Mouse (Mus musculus): ENCODE measurements around the gene Slc30a2.
"Not testable (repeated sequence)": the region's sequence is repeated elsewhere in the genome, so short reads cannot be mapped to it uniquely, and the experiment has no call there.

The Slc30a2 gene

GRCm38 (mm10) chr4:134359649-134360048 lies 16.7 kb downstream of the Slc30a2 start:
- in situ Hi-C loops (cut with MboI), result no loop called here

DNA sequence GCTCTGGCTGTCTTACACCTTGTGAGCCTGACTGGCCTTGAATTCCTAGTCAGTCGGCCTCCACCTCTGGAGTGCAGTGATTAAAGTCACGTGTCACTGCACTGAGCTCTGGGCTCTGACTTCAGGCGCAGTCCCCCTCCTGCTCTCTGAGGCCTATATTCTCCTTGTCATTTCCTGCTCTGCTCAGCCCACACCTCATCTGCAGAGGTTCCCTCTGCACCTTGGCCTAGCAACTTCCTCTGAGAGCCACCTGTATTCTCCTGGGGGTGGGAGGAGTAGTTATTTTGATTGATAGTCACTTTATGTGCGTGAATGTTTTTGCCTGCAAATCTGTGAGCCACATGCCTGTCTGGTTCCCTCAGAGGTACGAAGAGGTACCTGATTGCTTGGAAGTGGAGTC lies 18.2 kb downstream of the Slc30a2 start:
- in situ Hi-C loops (cut with MboI), result no loop called here

GRCm38 (mm10) chr4:134362124-134362523 lies 19.1 kb downstream of the Slc30a2 start:
- in situ Hi-C loops (cut with MboI), result no loop called here

DNA sequence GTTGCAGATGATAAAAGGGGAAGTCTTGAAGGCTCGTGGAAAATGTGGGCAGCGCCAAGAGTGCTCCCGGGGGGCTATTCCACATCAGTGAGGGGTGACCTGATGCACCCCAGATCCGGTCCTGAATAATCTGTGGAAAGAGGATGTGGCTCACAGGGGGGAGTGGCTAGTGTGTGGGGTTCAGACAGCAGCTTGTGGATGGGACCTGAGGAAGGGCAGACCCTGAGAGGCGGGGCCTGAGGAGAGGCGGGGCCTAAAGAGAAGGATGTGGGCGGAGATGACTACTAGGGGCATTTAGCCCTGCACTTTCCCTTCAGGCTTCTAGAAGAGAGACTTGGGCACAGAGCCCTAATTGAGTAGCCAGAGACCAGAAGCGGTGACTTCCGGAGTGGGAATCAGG lies 19.6 kb downstream of the Slc30a2 start:
- in situ Hi-C loops (cut with MboI), result no loop called here

DNA sequence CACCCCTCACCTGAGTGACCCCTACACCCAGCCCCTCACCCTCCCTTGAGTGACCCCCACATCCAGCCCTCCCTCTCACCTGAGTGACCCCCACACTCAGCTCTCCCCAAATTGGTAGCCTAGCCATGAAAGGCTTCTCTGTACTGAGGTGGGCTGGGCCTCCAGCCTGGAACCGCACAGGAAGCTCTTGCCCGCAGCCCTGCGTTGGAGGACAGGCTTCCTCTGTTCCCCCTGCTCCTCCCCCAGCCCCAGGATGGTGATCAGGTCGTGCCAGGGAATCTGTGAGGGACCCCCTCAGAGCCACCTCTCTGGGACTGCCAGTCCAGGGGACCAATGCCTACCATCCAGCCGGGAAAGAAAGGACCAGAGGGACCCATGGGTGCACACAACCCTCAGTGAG lies 22.3 kb downstream of the Slc30a2 start:
- in situ Hi-C loops (cut with MboI), result no loop called here

DNA sequence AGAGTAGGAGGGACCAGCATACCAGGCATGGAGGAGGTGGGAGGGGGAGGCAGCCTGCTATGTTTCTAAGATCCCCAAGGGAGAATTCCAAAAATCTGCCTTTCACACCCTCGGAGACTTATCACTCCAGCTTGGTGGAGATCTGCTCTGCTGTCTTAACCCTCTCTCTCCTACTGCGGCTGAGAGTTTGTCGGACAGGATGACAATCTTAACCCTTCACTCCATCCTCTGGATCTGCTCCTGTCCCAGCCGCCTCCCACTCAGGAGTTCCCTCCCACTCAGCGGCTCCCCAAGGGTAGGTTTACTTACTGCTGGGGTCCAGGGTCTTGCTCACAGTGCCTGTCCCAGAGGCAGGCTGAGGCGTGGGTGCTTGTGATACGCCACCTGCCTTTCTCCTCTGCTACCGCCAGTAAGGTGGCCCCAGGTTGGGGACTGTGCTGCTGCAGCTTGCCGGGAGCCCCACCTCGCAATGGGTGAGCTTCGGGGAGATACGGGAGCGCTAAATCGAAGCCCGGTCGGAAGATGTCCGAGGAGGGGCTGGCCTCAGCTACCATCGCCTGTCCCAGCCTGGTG lies 27.8 kb downstream of the Slc30a2 start:
- in situ Hi-C loops (cut with MboI), result no loop called here

- in situ Hi-C loops (cut with MboI), result no loop called here
Measured at GRCm38 (mm10) chr4:134371316-134371855, 28.4 kb downstream of the Slc30a2 start.

- in situ Hi-C loops (cut with MboI), result no loop called here
Measured at GRCm38 (mm10) chr4:134372294-134372747, 29.3 kb downstream of the Slc30a2 start.

DNA sequence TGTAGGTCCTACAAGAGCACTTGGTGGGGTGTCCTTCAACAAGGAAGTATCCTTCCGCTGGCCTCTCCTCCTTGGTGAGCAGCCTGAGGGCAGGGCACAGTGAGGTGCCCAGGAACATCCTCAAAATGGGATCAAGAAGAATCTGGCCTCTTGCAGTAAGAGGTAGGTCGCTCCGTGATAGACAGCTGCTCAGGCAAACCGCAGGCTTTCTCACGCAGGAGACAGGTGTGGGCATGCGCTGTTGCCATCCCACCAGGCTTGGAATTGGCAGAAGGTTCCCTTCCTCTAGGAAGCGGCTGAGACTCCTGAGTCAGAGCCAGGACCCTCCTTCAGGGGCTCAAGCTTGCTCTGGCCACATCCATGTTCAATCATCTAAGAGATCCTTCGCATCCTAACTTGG lies 30.3 kb downstream of the Slc30a2 start:
- in situ Hi-C loops (cut with MboI), result no loop called here

- in situ Hi-C loops (cut with MboI), result no loop called here
Measured at GRCm38 (mm10) chr4:134374306-134374705, 31.3 kb downstream of the Slc30a2 start.

- in situ Hi-C loops (cut with MboI), result no loop called here
Measured at GRCm38 (mm10) chr4:134378089-134378615, 35.2 kb downstream of the Slc30a2 start.

DNA sequence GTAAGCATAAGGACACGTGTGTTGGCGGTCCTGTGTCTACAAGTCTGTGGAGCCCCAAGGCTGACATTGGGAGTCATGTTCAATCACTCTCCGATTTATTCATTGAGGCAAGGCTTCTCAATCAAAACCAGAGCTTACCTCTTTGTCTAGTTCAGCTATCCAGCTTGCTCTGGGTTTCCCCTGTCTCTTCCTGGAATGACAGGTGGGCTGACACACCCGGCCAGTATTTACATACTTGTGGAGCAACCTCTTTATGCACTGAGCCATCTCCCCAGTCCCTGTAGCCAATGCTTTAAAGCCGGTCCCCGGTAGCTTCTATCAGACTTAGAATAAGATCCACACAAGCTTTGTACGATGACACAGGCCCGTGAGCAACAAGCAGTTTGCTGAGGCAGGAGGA lies 36.5 kb downstream of the Slc30a2 start:
- in situ Hi-C loops (cut with MboI), result no loop called here

DNA sequence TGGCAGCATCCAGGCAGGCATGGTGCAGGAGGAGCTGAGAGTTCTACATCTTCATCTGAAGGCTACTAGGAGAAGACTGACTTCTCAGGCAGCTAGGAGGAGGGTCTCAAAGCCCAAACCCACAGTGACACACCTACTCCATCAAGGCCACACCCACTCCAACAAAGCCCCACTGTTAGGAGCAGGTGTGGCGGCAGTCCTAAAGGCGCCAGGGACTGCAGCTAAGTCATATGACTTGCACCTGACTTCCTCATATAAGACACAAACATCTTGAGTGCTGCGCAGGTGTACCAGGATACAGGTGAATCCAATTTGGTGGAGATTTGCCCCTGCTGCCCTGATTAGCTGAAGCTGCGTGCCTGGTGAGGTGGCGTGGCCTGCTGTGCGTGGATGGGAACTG lies 40.8 kb downstream of the Slc30a2 start, which contains the start of gene Extl1:
Gene Extl1 (minus strand): TSS at position 101 of the 400 bp plus-strand sequence.
- in situ Hi-C loops (cut with MboI), result not testable (repeated sequence)

DNA sequence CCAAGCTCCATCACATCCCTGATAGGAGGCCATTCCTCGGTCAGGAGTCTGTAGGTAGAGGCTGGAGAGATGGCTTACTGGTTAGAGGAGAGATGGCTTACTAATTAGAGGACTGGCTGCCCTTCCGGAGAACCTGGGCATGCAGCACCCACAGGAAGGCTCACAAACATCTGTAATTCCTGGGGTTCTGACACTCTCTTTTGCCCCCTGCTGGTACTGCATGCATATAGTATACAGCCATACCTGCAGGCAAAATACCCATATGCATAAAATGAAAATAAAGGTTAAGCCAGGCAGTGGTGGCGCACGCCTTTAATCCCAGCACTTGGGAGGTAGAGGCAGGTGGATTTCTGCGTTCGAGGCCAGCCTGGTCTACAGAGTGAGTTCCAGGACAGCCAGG lies 44.3 kb downstream of the Slc30a2 start:
- in situ Hi-C loops (cut with MboI), result no loop called here

DNA sequence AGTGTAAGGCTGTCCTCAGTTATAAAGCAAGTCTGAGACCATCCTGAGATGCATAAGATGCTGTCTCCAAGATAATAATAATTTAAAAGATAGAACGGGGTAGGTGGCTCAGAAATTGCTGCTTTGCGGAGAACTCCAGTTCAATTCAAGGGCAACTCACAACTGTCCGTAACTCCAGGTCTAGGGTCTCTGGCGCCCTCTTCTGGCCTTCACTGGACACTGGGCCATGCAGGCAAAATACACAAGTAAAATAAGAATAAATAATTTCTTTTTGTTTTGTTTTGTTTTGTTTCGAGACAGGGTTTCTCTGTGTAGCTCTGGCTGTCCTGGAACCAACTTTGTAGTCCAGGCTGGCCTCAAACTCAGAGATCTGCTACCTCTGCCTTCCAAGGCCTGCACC lies 45.4 kb downstream of the Slc30a2 start:
- in situ Hi-C loops (cut with MboI), result no loop called here

- in situ Hi-C loops (cut with MboI), result no loop called here
Measured at GRCm38 (mm10) chr4:134391636-134392035, 48.7 kb downstream of the Slc30a2 start.

GRCm38 (mm10) chr4:134392595-134392994 lies 49.6 kb downstream of the Slc30a2 start:
- in situ Hi-C loops (cut with MboI), result no loop called here

- in situ Hi-C loops (cut with MboI), result no loop called here
Measured at GRCm38 (mm10) chr4:134393026-134393425, 50.0 kb downstream of the Slc30a2 start.

DNA sequence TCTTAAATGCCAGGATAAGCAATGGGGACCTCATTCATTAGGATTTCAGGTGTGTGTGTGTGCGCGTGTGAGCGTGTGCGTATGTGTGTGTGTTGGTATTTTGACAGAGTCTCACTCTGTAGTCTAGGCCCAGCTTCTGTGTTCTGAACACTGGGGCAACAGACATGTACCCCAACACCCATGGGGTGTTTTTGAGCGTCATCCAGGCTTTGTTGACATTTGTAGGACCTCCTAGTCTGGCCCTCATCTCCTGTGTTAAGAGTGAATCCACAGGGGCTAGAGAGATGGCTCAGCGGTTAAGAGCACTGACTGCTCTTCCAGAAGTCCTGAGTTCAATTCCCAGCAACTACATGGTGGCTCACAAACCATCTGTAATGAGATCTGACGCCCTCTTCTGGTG lies 52.2 kb downstream of the Slc30a2 start:
- in situ Hi-C loops (cut with MboI), result loop anchor here (5.0 kb wide), 1 partner anchor 82 kb away; no protein-coding TSS in a partner anchor

DNA sequence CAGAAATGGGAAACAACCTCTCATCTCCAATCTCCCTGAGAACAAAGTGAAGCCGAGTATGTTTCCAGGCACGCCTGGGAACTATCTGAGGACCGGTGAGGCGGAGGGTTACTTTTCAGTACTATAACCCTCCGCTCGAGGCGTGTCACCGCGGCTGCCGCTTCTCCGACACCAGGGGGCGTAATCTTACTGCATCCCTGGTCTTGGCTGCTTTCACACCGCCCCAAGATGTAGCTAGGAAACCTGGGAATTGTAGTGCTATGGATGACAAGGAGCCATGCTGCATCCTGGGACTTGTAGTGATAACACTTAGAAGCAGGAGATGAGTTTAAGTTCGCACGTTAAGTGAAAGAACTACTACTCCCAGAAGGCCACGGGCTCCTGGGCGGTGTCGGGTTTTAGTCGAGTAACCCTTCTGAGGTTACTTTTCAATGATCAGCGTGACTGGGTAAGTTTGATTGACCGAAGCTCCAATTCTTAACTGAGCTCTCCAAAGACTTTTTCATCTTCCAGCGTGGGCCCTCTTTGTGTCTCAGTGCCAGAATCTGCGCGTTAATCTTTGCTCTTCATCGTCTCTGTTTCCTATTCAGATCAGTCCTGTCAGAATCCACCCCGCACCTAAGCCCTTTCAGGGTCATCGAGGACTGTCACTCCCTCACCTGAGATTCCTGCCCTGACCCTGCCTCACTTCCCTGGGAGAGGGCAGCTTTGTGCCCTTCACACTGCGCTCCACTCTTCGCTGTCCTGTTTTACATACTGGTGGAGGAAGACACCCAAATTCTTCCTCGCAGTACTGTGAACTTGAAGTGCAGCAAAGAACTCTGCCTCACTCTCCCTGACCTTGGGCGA lies 53.2 kb downstream of the Slc30a2 start, which contains the start of gene Pafah2:
Gene Pafah2 (plus strand): TSS at position 344 of the 849 bp plus-strand sequence.
- in situ Hi-C loops (cut with MboI), result loop anchor here (5.0 kb wide), 1 partner anchor 81 kb away; no protein-coding TSS in a partner anchor

GRCm38 (mm10) chr4:134397121-134397520 lies 54.1 kb downstream of the Slc30a2 start:
- in situ Hi-C loops (cut with MboI), result loop anchor here (5.0 kb wide), 1 partner anchor 80 kb away; no protein-coding TSS in a partner anchor

DNA sequence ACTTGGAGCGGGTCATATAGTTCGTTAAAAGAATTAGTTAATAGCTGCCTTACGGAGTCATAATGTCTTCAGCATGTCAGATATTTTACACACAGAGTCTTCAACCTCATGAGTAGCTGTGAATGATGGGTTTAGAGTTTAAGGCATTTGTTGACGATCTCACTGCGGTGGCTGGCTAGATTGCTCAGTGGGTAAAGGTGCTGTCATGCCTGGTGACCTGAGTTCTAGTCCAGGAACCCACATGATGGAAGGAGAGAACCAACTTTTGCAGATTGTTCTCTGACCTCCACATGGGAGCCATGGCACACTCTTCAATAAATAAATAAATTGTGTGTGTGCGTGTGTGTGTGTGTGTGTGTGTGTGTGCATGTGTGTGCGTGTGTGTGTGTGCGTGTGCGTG lies 54.8 kb downstream of the Slc30a2 start:
- in situ Hi-C loops (cut with MboI), result loop anchor here (5.0 kb wide), 1 partner anchor 80 kb away; no protein-coding TSS in a partner anchor

All from mature B cell (primary cell).